ENCODE assay signal across 17 mouse cellular contexts in the genomic region with DNA sequence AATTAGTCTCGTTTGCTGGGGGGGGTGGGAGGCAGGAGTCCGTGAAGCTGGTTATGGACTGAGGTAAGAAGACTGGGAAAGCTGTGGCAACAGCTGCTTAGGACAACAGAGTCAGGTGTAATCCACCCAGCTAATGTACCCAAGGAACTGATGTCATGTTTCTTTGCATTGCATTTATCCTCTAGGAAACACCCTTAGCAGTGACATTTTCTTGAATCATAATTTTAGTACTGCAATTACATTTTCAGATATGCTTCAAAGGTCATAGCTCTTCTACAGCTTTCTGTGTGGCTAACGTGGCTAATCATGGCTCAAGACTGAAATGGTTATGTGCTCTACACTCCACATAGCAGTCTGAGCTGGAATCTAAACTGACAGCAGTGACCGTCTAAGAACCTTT. TPM values are rescaled to one million over a fixed set of nuclear protein-coding genes. Genes with fewer than 3 reads are reported as not detected.
A peak's percentile ranks its signal among the peaks of the same experiment; 100 is the strongest.
DNase-seq lines count a peak whose midpoint lies in the region; ATAC-seq and TF ChIP-seq lines count a peak whose summit lies in the region.
"Had no signal": no experiment of that assay in that cellular context is flagged by ENCODE, and none has a peak within 500 bp of the region (broad histone marks: within the 10 kb centered on the region; RNA-seq: fewer than 3 reads in every experiment).

No protein-coding gene starts in this region.

- H3K9ac ChIP-seq in hindbrain, embryonic 14.5 days: 0 out of 2 replicates have a peak overlapping the region, but pooled peaks have one; percentile 16
- peak overlapping the region; percentile 11 for H3K9ac ChIP-seq in MEL (ENCODE audit: control insufficient read depth, low read depth, low read length, poor library complexity, severe bottlenecking)
- H3K9ac ChIP-seq in liver, embryonic 13.5 days: 0 out of 2 replicates have a peak overlapping the region, but pooled peaks have one; percentile 9
- H3K9ac ChIP-seq: limb, embryonic 13.5 days; lung, embryonic 15.5 days; neural tube, embryonic 13.5 days; stomach, embryonic 15.5 days had no signal

- no peaks in the 10 kb centered on the region for H3K36me3 ChIP-seq in hindbrain, embryonic 14.5 days (replicated peaks; ENCODE audit: control insufficient read depth, insufficient read depth)
- no peaks in the 10 kb centered on the region for H3K36me3 ChIP-seq in hindbrain, embryonic 10.5 days
- H3K36me3 ChIP-seq in MEL (ENCODE audit: control insufficient read depth in 1 of 2, insufficient read depth in 2 of 2, low read length in 2 of 2): peaks cover 0 to 14% of the 10 kb centered on the region in 2 experiments; a peak in 2 of 4 replicates
- no peaks in the 10 kb centered on the region for H3K36me3 ChIP-seq in liver, embryonic 13.5 days
- H3K36me3 ChIP-seq: limb, embryonic 13.5 days; lung, embryonic 15.5 days; neural tube, embryonic 13.5 days; stomach, embryonic 15.5 days had no signal

- H3K79me2 ChIP-seq in MEL (ENCODE audit: control insufficient read depth, insufficient read depth, low read length, poor library complexity): peaks cover 21% of the 10 kb centered on the region

- no peak overlapping the region for H3K4me3 ChIP-seq in hindbrain, embryonic 14.5 days (replicated peaks; ENCODE audit: low read length)
- no peak overlapping the region for H3K4me3 ChIP-seq in hindbrain, embryonic 10.5 days
- H3K4me3 ChIP-seq in MEL (ENCODE audit: control insufficient read depth in 1 of 2, insufficient read depth in 1 of 2, low read depth in 2 of 2, low read length in 2 of 2): peak overlapping the region; percentile 29 to 46
- no peak overlapping the region for H3K4me3 ChIP-seq in liver, embryonic 13.5 days (replicated peaks)
- H3K4me3 ChIP-seq: limb, embryonic 13.5 days; lung, embryonic 15.5 days; neural tube, embryonic 13.5 days; stomach, embryonic 15.5 days had no signal

- peaks cover 6% of the 10 kb centered on the region for H3K4me1 ChIP-seq in hindbrain, embryonic 14.5 days (replicated peaks; ENCODE audit: control insufficient read depth, insufficient read depth, low read length)
- peaks cover 17% of the 10 kb centered on the region for H3K4me1 ChIP-seq in hindbrain, embryonic 10.5 days (replicated peaks)
- H3K4me1 ChIP-seq in MEL (ENCODE audit: control insufficient read depth in 1 of 2, insufficient read depth in 2 of 2, low read length in 2 of 2): peaks cover 9 to 10% of the 10 kb centered on the region in 2 experiments; a peak in 3 of 4 replicates
- H3K4me1 ChIP-seq in liver, embryonic 13.5 days (replicated peaks): peaks cover 41% of the 10 kb centered on the region

- no peak for TF ChIP-seq RAD21 in MEL (IDR thresholded peaks at IDR 0.05; ENCODE audit: low read depth, low read length)

- H3K9me3 ChIP-seq in hindbrain, embryonic 14.5 days (ENCODE audit: control insufficient read depth, low read length): no peaks in the 10 kb centered on the region
- no peaks in the 10 kb centered on the region for H3K9me3 ChIP-seq in hindbrain, embryonic 10.5 days
- no peaks in the 10 kb centered on the region for H3K9me3 ChIP-seq in MEL (replicated peaks; ENCODE audit: insufficient read depth, low read length)
- no peaks in the 10 kb centered on the region for H3K9me3 ChIP-seq in liver, embryonic 13.5 days (replicated peaks)
- H3K9me3 ChIP-seq: limb, embryonic 13.5 days; lung, embryonic 15.5 days; neural tube, embryonic 13.5 days; stomach, embryonic 15.5 days had no signal

- WGBS in hindbrain, embryonic 14.5 days: 67% methylated on average over 4 of the region's 4 CpGs
- WGBS in hindbrain, embryonic 10.5 days: 74% methylated on average over 4 of the region's 4 CpGs
- 64% methylated on average over 4 of the region's 4 CpGs for WGBS in liver, embryonic 13.5 days (ENCODE audit: insufficient replicate concordance)

- H3K27ac ChIP-seq in hindbrain, embryonic 14.5 days: no peak overlapping the region
- no peak overlapping the region for H3K27ac ChIP-seq in hindbrain, embryonic 10.5 days
- H3K27ac ChIP-seq in MEL (ENCODE audit: control insufficient read depth, low read depth, low read length): no peak overlapping the region
- H3K27ac ChIP-seq in liver, embryonic 13.5 days: peak overlapping the region; percentile 14; the same call in 1 of the 2 replicates
- H3K27ac ChIP-seq: kidney, postnatal 0 days; limb, embryonic 13.5 days; lung, embryonic 15.5 days; neural tube, embryonic 13.5 days; stomach, embryonic 15.5 days had no signal

- no peak for DNase-seq in hindbrain, embryonic 14.5 days (ENCODE audit: low spot score)
- DNase-seq in hindbrain, embryonic 10.5 days (ENCODE audit: low spot score): no peak
- DNase-seq in MEL (ENCODE audit: low read depth, low spot score) (no peak), MN1 (ENCODE audit: low spot score) (peak; percentile 18)
- DNase-seq in liver, embryonic 13.5 days: no peak
- DNase-seq in urinary bladder, postnatal 14 days (ENCODE audit: low spot score): no peak
- DNase-seq in T-cell, adult 2 months (ENCODE audit: low spot score): no peak
- DNase-seq: cerebellum, adult 9-10 months; heart, postnatal 36 days; right cerebral cortex, postnatal 14 days; thymus, adult 2 months had no signal

- H3K27me3 ChIP-seq in hindbrain, embryonic 14.5 days (ENCODE audit: control insufficient read depth, insufficient read depth, low read length): no peaks in the 10 kb centered on the region
- no peaks in the 10 kb centered on the region for H3K27me3 ChIP-seq in hindbrain, embryonic 10.5 days (ENCODE audit: insufficient read depth, poor library complexity, severe bottlenecking)
- H3K27me3 ChIP-seq in MEL (ENCODE audit: control insufficient read depth in 1 of 2, insufficient read depth in 2 of 2, low read length in 2 of 2): no peaks in the 10 kb centered on the region
- H3K27me3 ChIP-seq in liver, embryonic 13.5 days: no peaks in the 10 kb centered on the region
- H3K27me3 ChIP-seq: limb, embryonic 13.5 days; lung, embryonic 15.5 days; neural tube, embryonic 13.5 days; stomach, embryonic 15.5 days had no signal

- no peak for ATAC-seq in hindbrain, embryonic 14.5 days (ENCODE audit: low FRiP score)
- ATAC-seq in liver, embryonic 13.5 days (ENCODE audit: low read depth): no peak
- ATAC-seq: inflammation-experienced regulatory T-cells, adult 6 months had no signal

- TF ChIP-seq EP300 in MEL (IDR thresholded peaks at IDR 0.05; ENCODE audit: low read depth in 1 of 2, low read length in 2 of 2): no peak

- no peak overlapping the region for H3K4me2 ChIP-seq in hindbrain, embryonic 14.5 days (replicated peaks)
- H3K4me2 ChIP-seq in liver, embryonic 13.5 days: 0 out of 2 replicates have a peak overlapping the region, but pooled peaks have one; percentile 14
- H3K4me2 ChIP-seq: limb, embryonic 13.5 days; lung, embryonic 15.5 days; neural tube, embryonic 13.5 days; stomach, embryonic 15.5 days had no signal

- TF ChIP-seq CTCF in MEL (IDR thresholded peaks at IDR 0.05 in 2 of 3, conservative IDR thresholded peaks at IDR 0.05 in 1 of 3; ENCODE audit: control insufficient read depth in 1 of 3, insufficient read depth in 1 of 3, low read depth in 2 of 3, low read length in 3 of 3, poor library complexity in 1 of 3, severe bottlenecking in 1 of 3): no peak

- TF ChIP-seq POLR2A in MEL (IDR thresholded peaks at IDR 0.05; ENCODE audit: control insufficient read depth in 1 of 2, insufficient read depth in 1 of 2, low read depth in 1 of 2, low read length in 2 of 2, poor library complexity in 1 of 2): no peak

TF ChIP-seq in MEL, 35 proteins besides CTCF, POLR2A, EP300 and RAD21:
- no peak for TF ChIP-seq UBTF (IDR thresholded peaks at IDR 0.05; ENCODE audit: borderline replicate concordance, insufficient read depth, low read depth, low read length)
- TF ChIP-seq BHLHE40 (IDR thresholded peaks at IDR 0.05; ENCODE audit: borderline replicate concordance, low read depth, low read length): no peak
- no peak for TF ChIP-seq SIN3A (IDR thresholded peaks at IDR 0.05; ENCODE audit: low read length)
- TF ChIP-seq MYB (IDR thresholded peaks at IDR 0.05; ENCODE audit: low read depth, low read length): no peak
- no peak for TF ChIP-seq GATA1 (IDR thresholded peaks at IDR 0.05; ENCODE audit: low read depth, low read length)
- TF ChIP-seq USF2 (IDR thresholded peaks at IDR 0.05; ENCODE audit: borderline replicate concordance in 1 of 2, insufficient read depth in 1 of 2, low read depth in 1 of 2, low read length in 2 of 2): no peak
- no peak for TF ChIP-seq ELF1 (IDR thresholded peaks at IDR 0.05; ENCODE audit: low read depth, low read length)
- no peak for TF ChIP-seq CHD1 (IDR thresholded peaks at IDR 0.05; ENCODE audit: low read depth, low read length)
- no peak for TF ChIP-seq JUND (IDR thresholded peaks at IDR 0.05; ENCODE audit: low read depth, low read length)

RNA-seq across cellular contexts. Expression of gene Ppp2r5e, which starts 2.9 kb away (rescaled TPM):
- polyA plus RNA-seq in hindbrain, embryonic 14.5 days (2014; fragmentation: Nextera tagmentation; extraction: Ambion mirVana): 25.6 and 27.1 TPM in 2 replicates
- 14.2 and 14.3 TPM in 2 replicates for polyA plus RNA-seq in hindbrain, embryonic 10.5 days (2016; fragmentation: Nextera tagmentation; extraction: Ambion mirVana)
- 9.0 and 10.8 TPM in 2 replicates for total RNA-seq in MEL (2012; rRNA removed)
- 100 to 1,000 TPM in 1 of 2 experiments, 10 to 100 TPM in 1; 21.3 to 200 TPM for polyA plus RNA-seq in MEL (2012; ENCODE audit: insufficient read depth in 1 of 2, insufficient read length in 2 of 2, low read depth in 1 of 2, low replicate concordance in 2 of 2, missing spikeins in 1 of 2)
- polyA plus RNA-seq in liver, embryonic 13.5 days (2015; fragmentation: Nextera tagmentation; extraction: Ambion mirVana): 5.3 and 5.7 TPM in 2 replicates

Comparison
In these comparisons a context has a peak if more than half of its experiments do, and no peak if none do; other contexts are left out.
1. H3K4me3 ChIP-seq: peak in MEL (2 of 2); none in hindbrain, embryonic 14.5 days (single experiment), hindbrain, embryonic 10.5 days (single experiment) and liver, embryonic 13.5 days (single experiment).
2. Peak in every context shown above with its lines, with median percentiles within 50 percentile points of each other: H3K9ac ChIP-seq.